Mouse (Mus musculus) cerebellum, adult 2 months (tissue): ENCODE results near the gene Mast3.

Experiments used
- CTCF ChIP-seq: fragments of 200-500 bp; IDR thresholded peaks from 2 replicates; pipeline ENCODE4 v1.5.1; 2011; ENCODE audit warnings: low read depth, mild to moderate bottlenecking, control low read depth, low read length, moderate library complexity, borderline replicate concordance; ENCODE audit not compliant: insufficient read depth
- POLR2A ChIP-seq: fragments of 200-500 bp; IDR thresholded peaks from 2 replicates; pipeline ENCODE4 v1.6.1; 2011; ENCODE audit warnings: low read length, control low read depth, borderline replicate concordance; ENCODE audit not compliant: insufficient read depth

DNA sequence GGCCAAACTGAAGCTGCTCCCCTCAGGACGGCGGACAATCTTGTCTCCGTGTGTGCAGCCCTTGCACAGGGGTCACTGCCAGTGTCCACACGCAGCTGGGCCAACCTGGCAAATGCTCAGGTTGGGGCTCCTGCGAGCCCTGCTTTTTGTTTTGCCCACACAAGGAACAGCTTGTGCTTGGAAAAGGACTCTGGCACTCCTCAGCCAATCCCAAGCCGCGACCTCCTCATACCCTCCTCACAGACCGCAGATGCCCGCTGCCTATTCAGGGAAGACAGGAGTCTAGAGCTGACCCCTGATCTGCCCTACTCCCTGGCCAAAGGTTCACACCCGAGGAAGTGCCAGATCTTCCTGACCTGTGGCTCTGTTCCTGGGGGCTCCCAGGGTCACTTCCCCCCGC, 27.5 kb upstream of the Mast3 start:
- TF ChIP-seq CTCF (no peak), POLR2A (no peak)
